Mouse (Mus musculus) myocyte (in vitro differentiated cells): Measurements from ENCODE around the gene Zfp61.

ENCODE experiments used
- POLR2A ChIP-seq: IDR thresholded peaks from one replicate; pipeline ENCODE4 v1.6.1; 2011; ENCODE audit warnings: low read depth, mild to moderate bottlenecking, control low read depth, moderate library complexity; ENCODE audit not compliant: insufficient read length
- REST ChIP-seq: IDR thresholded peaks from one replicate; pipeline ENCODE4 v1.6.1; 2011; ENCODE audit warnings: mild to moderate bottlenecking, control low read depth, moderate library complexity; ENCODE audit not compliant: insufficient read depth, insufficient read length
- SRF ChIP-seq: IDR thresholded peaks from one replicate; pipeline ENCODE4 v1.6.1; 2011; ENCODE audit warnings: low read depth; ENCODE audit not compliant: control insufficient read depth, insufficient read length

DNA sequence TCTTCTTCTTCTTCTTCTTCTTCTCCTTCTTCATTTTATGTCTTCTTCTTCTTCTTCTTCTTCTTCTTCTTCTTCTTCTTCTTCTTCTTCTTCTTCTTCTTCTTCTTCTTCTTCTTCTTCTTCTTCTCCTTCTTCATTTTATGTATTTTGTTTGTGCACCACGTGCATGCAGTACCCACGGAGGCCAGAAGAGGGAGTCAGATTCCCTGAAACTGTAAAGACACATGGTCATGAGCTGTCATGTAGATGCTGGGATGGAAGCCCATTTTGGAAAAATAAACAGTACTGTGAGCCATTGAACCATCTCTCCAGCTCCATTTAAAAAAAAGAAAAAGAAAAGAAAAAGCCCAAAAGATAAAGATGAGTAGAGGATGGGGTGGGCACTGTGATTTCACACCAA lies 37.2 kb upstream of the Zfp61 start:
- TF ChIP-seq POLR2A (no peak), REST (no peak), SRF (no peak)
